Mouse (Mus musculus) forebrain, embryonic 11.5 days (tissue): ENCODE measurements around the gene Ankrd7. TPM values are rescaled to one million over a fixed set of nuclear protein-coding genes. Genes with fewer than 3 reads are reported as not detected.
A peak's percentile ranks its signal among the peaks of the same experiment; 100 is the strongest.
"Not testable (repeated sequence)": the region's sequence is repeated elsewhere in the genome, so short reads cannot be mapped to it uniquely, and the experiment has no call there.

Source experiments
- ATAC-seq: fragments of 200-750 bp; cut with Nextera tagmentation; replicated peaks from 2 replicates; pipeline ENCODE4 v1.8.0; 2017; ENCODE audit warnings: moderate TSS enrichment; ENCODE audit not compliant: low FRiP score
- DNase-seq: peaks from one replicate; pipeline ENCODE4 v3.0.0-alpha.2; 2017; ENCODE audit warnings: low spot score
- H3K27ac ChIP-seq: fragments of 300-500 bp; sonication (generic); 2 replicates; pipeline ENCODE4 v1.5.1; 2014; ENCODE audit warnings: low read depth, low read length
- H3K27me3 ChIP-seq: fragments of 300-500 bp; sonication (generic); 2 replicates; pipeline ENCODE4 v1.6.1; 2014; ENCODE audit warnings: mild to moderate bottlenecking, low read length, mixed read lengths; ENCODE audit not compliant: control insufficient read depth, insufficient read depth
- H3K36me3 ChIP-seq: fragments of 300-500 bp; sonication (generic); 2 replicates; pipeline ENCODE4 v1.6.1; 2014; ENCODE audit warnings: mild to moderate bottlenecking, low read length, moderate library complexity, mixed read lengths; ENCODE audit not compliant: control insufficient read depth, insufficient read depth
- H3K4me1 ChIP-seq: fragments of 300-500 bp; sonication (generic); replicated peaks from 2 replicates; pipeline ENCODE4 v1.6.1; 2014; ENCODE audit warnings: low read length, mixed read lengths; ENCODE audit not compliant: control insufficient read depth, insufficient read depth
- H3K4me2 ChIP-seq: fragments of 300-500 bp; sonication (generic); 2 replicates; pipeline ENCODE4 v1.6.1; 2014; ENCODE audit warnings: low read depth, mild to moderate bottlenecking, low read length, moderate library complexity, mixed read lengths; ENCODE audit not compliant: severe bottlenecking
- H3K4me3 ChIP-seq: fragments of 300-500 bp; sonication (generic); 2 replicates; pipeline ENCODE4 v1.5.1; 2014; ENCODE audit warnings: low read depth, low read length
- H3K9ac ChIP-seq: fragments of 300-500 bp; sonication (generic); 2 replicates; pipeline ENCODE4 v1.6.1; 2014; ENCODE audit warnings: low read length
- H3K9me3 ChIP-seq: fragments of 300-500 bp; sonication (generic); 2 replicates; pipeline ENCODE4 v1.6.1; 2016; ENCODE audit warnings: low read length, mixed read lengths; ENCODE audit not compliant: control insufficient read depth
- WGBS: fragments of 180-500 bp; shearing (Covaris S2); extraction: QIAGEN DNeasy Blood & Tissue Kit; methylation state at CpG from one replicate; pipeline ENCODE4 v1.1.7; 2014; 5-methylcytosine and 5-hydroxymethylcytosine counted together
- polyA plus RNA-seq: library from polyadenylated mRNA; unstranded; fragments of >200 nt; fragmentation: Nextera tagmentation; extraction: Ambion mirVana; gene quantifications from 2 replicates; pipeline ENCODE4 v1.2.1, GENCODE M21; 2014

Gene Ankrd7
- polyA plus RNA-seq = 0.31 and 0.60 TPM in 2 replicates

GRCm38 (mm10) chr6:18866018-18866417 is at the start of gene Ankrd7:
TSS of gene Ankrd7 (plus strand) at chr6:18866318.
- 95% methylated on average over 8 of the region's 8 CpGs for WGBS
- no peak for DNase-seq
- no peak within 1 kb of the TSS for H3K4me2 ChIP-seq
- no peak for ATAC-seq
- no peaks in the 10 kb centered on the region for H3K4me1 ChIP-seq
- H3K27ac ChIP-seq = no peak within 1 kb of the TSS
- H3K36me3 ChIP-seq = no peaks in the 10 kb centered on the region
- H3K9ac ChIP-seq = no peak within 1 kb of the TSS
- H3K4me3 ChIP-seq = no peak within 1 kb of the TSS
- H3K9me3 ChIP-seq = no peaks in the 10 kb centered on the region
- H3K27me3 ChIP-seq = no peaks in the 10 kb centered on the region

GRCm38 (mm10) chr6:18819343-18819742 is 46.8 kb upstream of the Ankrd7 start:
- no peak overlapping the region for H3K27ac ChIP-seq
- no peaks in the 10 kb centered on the region for H3K36me3 ChIP-seq
- H3K9me3 ChIP-seq = no peaks in the 10 kb centered on the region
- H3K27me3 ChIP-seq = no peaks in the 10 kb centered on the region
- no peak overlapping the region for H3K4me2 ChIP-seq
- WGBS = 19% methylated on average over 4 of the region's 4 CpGs
- ATAC-seq = peak; percentile 65; the same call in 1 of the 2 replicates
- DNase-seq = no peak
- no peaks in the 10 kb centered on the region for H3K4me1 ChIP-seq
- H3K4me3 ChIP-seq = no peak overlapping the region
- H3K9ac ChIP-seq = no peak overlapping the region

GRCm38 (mm10) chr6:18820246-18820645 is 45.9 kb upstream of the Ankrd7 start:
- no peak overlapping the region for H3K4me3 ChIP-seq
- H3K36me3 ChIP-seq = no peaks in the 10 kb centered on the region
- no peaks in the 10 kb centered on the region for H3K9me3 ChIP-seq
- no peaks in the 10 kb centered on the region for H3K4me1 ChIP-seq
- WGBS = 72% methylated on average over 4 of the region's 4 CpGs
- DNase-seq (no peak), ATAC-seq (no peak)
- H3K9ac ChIP-seq = no peak overlapping the region
- H3K27ac ChIP-seq = no peak overlapping the region
- no peaks in the 10 kb centered on the region for H3K27me3 ChIP-seq
- no peak overlapping the region for H3K4me2 ChIP-seq

- H3K9ac ChIP-seq = no peak overlapping the region
- ATAC-seq = no peak
- no peak overlapping the region for H3K4me2 ChIP-seq
These were observed 43.3 kb upstream of the Ankrd7 start for GRCm38 (mm10) chr6:18822812-18823211.

GRCm38 (mm10) chr6:18832958-18833357 is 33.2 kb upstream of the Ankrd7 start:
- H3K9ac ChIP-seq = no peak overlapping the region
- WGBS = 89% methylated on average over 1 of the region's 1 CpGs
- no peak for DNase-seq

More at GRCm38 (mm10) chr6:18822812-18823211, 43.3 kb upstream of the Ankrd7 start:
- Histone ChIP-seq H3K27ac (no peak overlapping the region), H3K9me3 (no peaks in the 10 kb centered on the region), H3K4me1 (no peaks in the 10 kb centered on the region), H3K36me3 (no peaks in the 10 kb centered on the region), H3K27me3 (no peaks in the 10 kb centered on the region), H3K4me3 (no peak overlapping the region)
- 70% methylated on average over 1 of the region's 1 CpGs for WGBS
- no peak for DNase-seq

GRCm38 (mm10) chr6:18844529-18844928 is 21.6 kb upstream of the Ankrd7 start:
- H3K9ac ChIP-seq, H3K27ac ChIP-seq, H3K4me2 ChIP-seq, ATAC-seq, H3K9me3 ChIP-seq, H3K4me3 ChIP-seq, DNase-seq, H3K4me1 ChIP-seq, H3K27me3 ChIP-seq, H3K36me3 ChIP-seq: not testable (repeated sequence)
- no CpG with 5 or more reads among the region's 11 CpGs for WGBS

More at GRCm38 (mm10) chr6:18832958-18833357, 33.2 kb upstream of the Ankrd7 start:
- Histone ChIP-seq H3K27me3 (no peaks in the 10 kb centered on the region), H3K36me3 (no peaks in the 10 kb centered on the region), H3K4me2 (no peak overlapping the region), H3K4me1 (no peaks in the 10 kb centered on the region), H3K4me3 (no peak overlapping the region), H3K9me3 (no peaks in the 10 kb centered on the region), H3K27ac (no peak overlapping the region)
- no peak for ATAC-seq

- H3K4me1 ChIP-seq, H3K4me2 ChIP-seq, H3K4me3 ChIP-seq, H3K36me3 ChIP-seq, H3K27me3 ChIP-seq, H3K9me3 ChIP-seq, ATAC-seq, H3K27ac ChIP-seq, H3K9ac ChIP-seq, DNase-seq: not testable (repeated sequence)
- 65% methylated on average over 5 of the region's 7 CpGs for WGBS
These were observed 20.5 kb upstream of the Ankrd7 start for GRCm38 (mm10) chr6:18845571-18845970.

- no peaks in the 10 kb centered on the region for H3K9me3 ChIP-seq
- 2% methylated on average over 37 of the region's 37 CpGs for WGBS
- H3K4me3 ChIP-seq = peak within 1 kb of the TSS; percentile 84
- peak; percentile 100 for ATAC-seq
- H3K9ac ChIP-seq = peak within 1 kb of the TSS; percentile 93
- no peaks in the 10 kb centered on the region for H3K4me1 ChIP-seq
- peak within 1 kb of the TSS; percentile 69 for H3K4me2 ChIP-seq
- H3K27me3 ChIP-seq = no peaks in the 10 kb centered on the region
- peak; percentile 98 for DNase-seq
- no peaks in the 10 kb centered on the region; the same call in 1 of the 2 replicates for H3K36me3 ChIP-seq
- H3K27ac ChIP-seq = peak within 1 kb of the TSS; percentile 91
These were observed 17.9 kb upstream of the Ankrd7 start, which contains the start of gene Lsm8 for GRCm38 (mm10) chr6:18848051-18848701. TSS of gene Lsm8 (plus strand) at chr6:18848579.

GRCm38 (mm10) chr6:18848702-18849061 is 17.4 kb upstream of the Ankrd7 start:
- H3K9ac ChIP-seq = peak overlapping the region; percentile 93
- ATAC-seq (no peak), DNase-seq (no peak)
- no peaks in the 10 kb centered on the region for H3K27me3 ChIP-seq
- no peaks in the 10 kb centered on the region for H3K4me1 ChIP-seq
- H3K9me3 ChIP-seq = no peaks in the 10 kb centered on the region
- H3K27ac ChIP-seq = peak overlapping the region; percentile 91
- H3K36me3 ChIP-seq = peaks cover 2% of the 10 kb centered on the region; the same call in 1 of the 2 replicates
- 1% methylated on average over 28 of the region's 28 CpGs for WGBS
- H3K4me3 ChIP-seq = peak overlapping the region; percentile 84
- H3K4me2 ChIP-seq = peak overlapping the region; percentile 69
